Mouse (Mus musculus): ENCODE measurements around the gene Tcp11.

DNA sequence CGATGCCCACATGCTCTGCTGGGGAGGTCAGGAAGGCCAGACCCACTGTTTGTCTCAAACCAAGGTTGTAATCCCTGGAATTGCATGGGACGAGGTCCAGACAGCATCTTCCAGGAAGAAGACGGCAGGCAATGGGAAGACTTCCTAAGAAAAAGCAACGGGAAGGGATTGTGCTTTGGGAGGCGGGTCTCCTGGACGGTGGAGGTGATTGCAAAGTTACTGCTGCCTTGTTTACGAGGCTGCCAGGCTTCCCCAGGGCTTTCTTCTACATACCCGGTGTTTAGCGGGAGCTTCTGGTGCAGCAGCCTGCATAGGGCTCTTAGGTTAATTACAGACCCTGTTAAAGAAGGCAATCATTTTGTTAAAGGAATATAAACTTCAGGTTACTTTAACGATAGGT, 52.2 kb downstream of the Tcp11 start:
- no peak for TF ChIP-seq CTCF (IDR thresholded peaks at IDR 0.05; ENCODE audit: borderline replicate concordance, extremely low read depth, insufficient read depth, insufficient read length)
- no peak for TF ChIP-seq POLR2A (IDR thresholded peaks at IDR 0.05; ENCODE audit: borderline replicate concordance, extremely low read depth, insufficient read depth, insufficient read length, poor library complexity, severe bottlenecking)

All from brain, embryonic 14.5 days (tissue).